Mouse (Mus musculus) hindbrain, embryonic 13.5 days (tissue): ENCODE results near the gene Rora. TPM values are rescaled to one million over a fixed set of nuclear protein-coding genes. Genes with fewer than 3 reads are reported as not detected.

Experiments used
- ATAC-seq: fragments of 200-750 bp; cut with Nextera tagmentation; 2 replicates; pipeline ENCODE4 v1.8.0; 2017; ENCODE audit warnings: moderate TSS enrichment; ENCODE audit not compliant: low FRiP score
- H3K27ac ChIP-seq: fragments of 300-500 bp; sonication (generic); 2 replicates; pipeline ENCODE4 v1.5.1; 2015; ENCODE audit warnings: inconsistent platforms, mild to moderate bottlenecking, moderate library complexity
- H3K27me3 ChIP-seq: fragments of 300-500 bp; sonication (generic); 2 replicates; pipeline ENCODE4 v1.6.1; 2015; ENCODE audit warnings: mild to moderate bottlenecking, inconsistent platforms
- H3K36me3 ChIP-seq: fragments of 300-500 bp; sonication (generic); 2 replicates; pipeline ENCODE4 v1.6.1; 2015; ENCODE audit warnings: mild to moderate bottlenecking, inconsistent platforms
- H3K4me1 ChIP-seq: fragments of 300-500 bp; sonication (generic); replicated peaks from 2 replicates; pipeline ENCODE4 v1.6.1; 2015; ENCODE audit warnings: inconsistent platforms
- H3K4me2 ChIP-seq: fragments of 300-500 bp; sonication (generic); 2 replicates; pipeline ENCODE4 v1.6.1; 2015; ENCODE audit warnings: inconsistent platforms, mild to moderate bottlenecking, moderate library complexity
- H3K4me3 ChIP-seq: fragments of 300-500 bp; sonication (generic); 2 replicates; pipeline ENCODE4 v1.5.1; 2015; ENCODE audit warnings: mild to moderate bottlenecking, inconsistent platforms
- H3K9ac ChIP-seq: fragments of 300-500 bp; sonication (generic); 2 replicates; pipeline ENCODE4 v1.6.1; 2015; ENCODE audit warnings: mild to moderate bottlenecking, inconsistent platforms
- H3K9me3 ChIP-seq: fragments of 300-500 bp; sonication (generic); 2 replicates; pipeline ENCODE4 v1.6.1; 2016; ENCODE audit warnings: inconsistent platforms
- WGBS: fragments of 180-500 bp; shearing (Covaris S2); methylation state at CpG from one replicate; pipeline ENCODE4 v1.1.7; 2015; 5-methylcytosine and 5-hydroxymethylcytosine counted together
- polyA plus RNA-seq: library from polyadenylated mRNA; unstranded; fragments of >200 nt; fragmentation: Nextera tagmentation; extraction: Ambion mirVana; gene quantifications from 2 replicates; pipeline ENCODE4 v1.2.1, GENCODE M21; 2015

The Rora gene
- polyA plus RNA-seq, 1 experiment from 2014 or later: 25.0 TPM

GRCm38 (mm10) chr9:68769638-68770037 lies 116.1 kb downstream of the Rora start:
- H3K9me3 ChIP-seq: no peaks in the 10 kb centered on the region
- no peaks in the 10 kb centered on the region for H3K36me3 ChIP-seq
- no peak overlapping the region for H3K4me3 ChIP-seq
- no peak for ATAC-seq
- no peak overlapping the region for H3K9ac ChIP-seq
- no peak overlapping the region for H3K27ac ChIP-seq
- no peak overlapping the region for H3K4me2 ChIP-seq
- no peaks in the 10 kb centered on the region for H3K27me3 ChIP-seq
- 41% methylated on average over 1 of the region's 1 CpGs for WGBS
- H3K4me1 ChIP-seq: peaks cover 9% of the 10 kb centered on the region

GRCm38 (mm10) chr9:68771383-68771782 lies 117.8 kb downstream of the Rora start:
- no peak overlapping the region for H3K9ac ChIP-seq
- no peak overlapping the region for H3K4me2 ChIP-seq
- H3K4me1 ChIP-seq: peaks cover 14% of the 10 kb centered on the region
- no peak overlapping the region for H3K4me3 ChIP-seq
- no peaks in the 10 kb centered on the region for H3K36me3 ChIP-seq
- ATAC-seq: no peak
- no peaks in the 10 kb centered on the region for H3K9me3 ChIP-seq
- WGBS: 84% methylated on average over 3 of the region's 3 CpGs
- H3K27ac ChIP-seq: no peak overlapping the region
- H3K27me3 ChIP-seq: no peaks in the 10 kb centered on the region

- 99% methylated on average over 3 of the region's 3 CpGs for WGBS
- Histone ChIP-seq H3K27ac (no peak overlapping the region), H3K4me3 (no peak overlapping the region), H3K4me2 (no peak overlapping the region), H3K4me1 (peaks cover 21% of the 10 kb centered on the region), H3K9me3 (no peaks in the 10 kb centered on the region), H3K27me3 (no peaks in the 10 kb centered on the region), H3K9ac (no peak overlapping the region), H3K36me3 (no peaks in the 10 kb centered on the region)
- ATAC-seq: no peak
Measured at GRCm38 (mm10) chr9:68773770-68774169, 120.2 kb downstream of the Rora start.

GRCm38 (mm10) chr9:68782011-68782410 lies 128.4 kb downstream of the Rora start:
- Histone ChIP-seq H3K4me2 (no peak overlapping the region), H3K4me1 (0 out of 2 replicates have a peak, but pooled peaks cover 12% of the 10 kb centered on the region), H3K27me3 (no peaks in the 10 kb centered on the region), H3K36me3 (no peaks in the 10 kb centered on the region), H3K4me3 (no peak overlapping the region), H3K9me3 (no peaks in the 10 kb centered on the region), H3K9ac (no peak overlapping the region), H3K27ac (no peak overlapping the region)
- ATAC-seq: no peak
- 77% methylated on average over 8 of the region's 8 CpGs for WGBS

GRCm38 (mm10) chr9:68782604-68783003 lies 129.0 kb downstream of the Rora start:
- no peak for ATAC-seq
- no peak overlapping the region for H3K27ac ChIP-seq
- H3K4me3 ChIP-seq: no peak overlapping the region
- no peak overlapping the region for H3K9ac ChIP-seq
- no peaks in the 10 kb centered on the region for H3K9me3 ChIP-seq
- H3K4me1 ChIP-seq: 0 out of 2 replicates have a peak, but pooled peaks cover 9% of the 10 kb centered on the region
- H3K36me3 ChIP-seq: no peaks in the 10 kb centered on the region
- no peaks in the 10 kb centered on the region for H3K27me3 ChIP-seq
- H3K4me2 ChIP-seq: no peak overlapping the region
- 86% methylated on average over 5 of the region's 5 CpGs for WGBS

GRCm38 (mm10) chr9:68783246-68783645 lies 129.7 kb downstream of the Rora start:
- no peaks in the 10 kb centered on the region for H3K9me3 ChIP-seq

GRCm38 (mm10) chr9:68786614-68787293 lies 133.2 kb downstream of the Rora start:
- no peak for ATAC-seq

More at GRCm38 (mm10) chr9:68783246-68783645, 129.7 kb downstream of the Rora start:
- Histone ChIP-seq H3K4me1 (0 out of 2 replicates have a peak, but pooled peaks cover 8% of the 10 kb centered on the region), H3K27ac (no peak overlapping the region), H3K4me2 (no peak overlapping the region), H3K4me3 (no peak overlapping the region), H3K36me3 (no peaks in the 10 kb centered on the region), H3K9ac (no peak overlapping the region), H3K27me3 (no peaks in the 10 kb centered on the region)
- ATAC-seq: no peak
- 67% methylated on average over 5 of the region's 5 CpGs for WGBS

GRCm38 (mm10) chr9:68787665-68788064 lies 134.1 kb downstream of the Rora start:
- Histone ChIP-seq H3K4me1 (peaks cover 20% of the 10 kb centered on the region), H3K4me3 (no peak overlapping the region), H3K27ac (no peak overlapping the region), H3K9ac (no peak overlapping the region), H3K9me3 (no peaks in the 10 kb centered on the region), H3K36me3 (no peaks in the 10 kb centered on the region), H3K4me2 (no peak overlapping the region), H3K27me3 (no peaks in the 10 kb centered on the region)
- ATAC-seq: no peak
- WGBS: 85% methylated on average over 2 of the region's 2 CpGs

More at GRCm38 (mm10) chr9:68786614-68787293, 133.2 kb downstream of the Rora start:
- no peak overlapping the region for H3K4me2 ChIP-seq
- H3K4me1 ChIP-seq: peaks cover 10% of the 10 kb centered on the region; the same call in 1 of the 2 replicates
- 87% methylated on average over 8 of the region's 8 CpGs for WGBS
- H3K36me3 ChIP-seq: no peaks in the 10 kb centered on the region
- no peaks in the 10 kb centered on the region for H3K9me3 ChIP-seq
- no peak overlapping the region for H3K9ac ChIP-seq
- H3K4me3 ChIP-seq: no peak overlapping the region
- H3K27me3 ChIP-seq: no peaks in the 10 kb centered on the region
- H3K27ac ChIP-seq: no peak overlapping the region

GRCm38 (mm10) chr9:68790922-68791321 lies 137.3 kb downstream of the Rora start:
- peaks cover 28% of the 10 kb centered on the region for H3K4me1 ChIP-seq
- no peaks in the 10 kb centered on the region for H3K9me3 ChIP-seq
- no peaks in the 10 kb centered on the region for H3K36me3 ChIP-seq
- H3K27ac ChIP-seq: no peak overlapping the region
- H3K4me3 ChIP-seq: no peak overlapping the region
- 87% methylated on average over 4 of the region's 4 CpGs for WGBS
- no peak overlapping the region for H3K4me2 ChIP-seq
- ATAC-seq: no peak
- H3K9ac ChIP-seq: no peak overlapping the region
- H3K27me3 ChIP-seq: no peaks in the 10 kb centered on the region

GRCm38 (mm10) chr9:68791982-68792540 lies 138.5 kb downstream of the Rora start:
- Histone ChIP-seq H3K27ac (no peak overlapping the region), H3K27me3 (no peaks in the 10 kb centered on the region), H3K4me2 (peak overlapping the region; percentile 28), H3K4me1 (peaks cover 28% of the 10 kb centered on the region), H3K4me3 (no peak overlapping the region), H3K36me3 (no peaks in the 10 kb centered on the region), H3K9me3 (no peaks in the 10 kb centered on the region), H3K9ac (no peak overlapping the region)
- 56% methylated on average over 16 of the region's 16 CpGs for WGBS
- ATAC-seq: peak; percentile 59; the same call in 1 of the 2 replicates

GRCm38 (mm10) chr9:68795314-68795713 lies 141.7 kb downstream of the Rora start:
- no peak overlapping the region for H3K9ac ChIP-seq
- H3K27me3 ChIP-seq: no peaks in the 10 kb centered on the region
- H3K4me2 ChIP-seq: no peak overlapping the region
- H3K9me3 ChIP-seq: no peaks in the 10 kb centered on the region
- ATAC-seq: no peak
- WGBS: 72% methylated on average over 13 of the region's 13 CpGs
- H3K27ac ChIP-seq: no peak overlapping the region
- H3K4me1 ChIP-seq: peaks cover 25% of the 10 kb centered on the region
- H3K4me3 ChIP-seq: no peak overlapping the region
- H3K36me3 ChIP-seq: no peaks in the 10 kb centered on the region

- Histone ChIP-seq H3K4me3 (no peak overlapping the region), H3K9ac (no peak overlapping the region), H3K4me2 (no peak overlapping the region), H3K27ac (no peak overlapping the region), H3K27me3 (no peaks in the 10 kb centered on the region), H3K9me3 (no peaks in the 10 kb centered on the region), H3K4me1 (peaks cover 13% of the 10 kb centered on the region; the same call in 1 of the 2 replicates), H3K36me3 (no peaks in the 10 kb centered on the region)
- no peak for ATAC-seq
- WGBS: 88% methylated on average over 4 of the region's 4 CpGs
Measured at GRCm38 (mm10) chr9:68798221-68798620, 144.6 kb downstream of the Rora start.

GRCm38 (mm10) chr9:68799065-68799464 lies 145.5 kb downstream of the Rora start:
- 89% methylated on average over 6 of the region's 6 CpGs for WGBS
- Histone ChIP-seq H3K27ac (no peak overlapping the region), H3K27me3 (no peaks in the 10 kb centered on the region), H3K36me3 (no peaks in the 10 kb centered on the region), H3K4me2 (no peak overlapping the region), H3K4me1 (peaks cover 17% of the 10 kb centered on the region; the same call in 1 of the 2 replicates), H3K9ac (no peak overlapping the region), H3K9me3 (no peaks in the 10 kb centered on the region), H3K4me3 (no peak overlapping the region)
- ATAC-seq: no peak
